Mouse (Mus musculus) CD8-positive naive resting alpha-beta T cell, adult 57 days (primary cell): ENCODE results near the gene Tomm22. TPM values are rescaled to one million over a fixed set of nuclear protein-coding genes. Genes with fewer than 3 reads are reported as not detected.

ENCODE experiments used
- total RNA-seq: library from RNA; stranded (reverse); gene quantifications from one replicate; pipeline ENCODE4 v1.2.4, GENCODE M21; 2023

Gene Tomm22
- total RNA-seq, result 97.0 TPM

GRCm38 (mm10) chr15:79670249-79670971, at the start of gene Tomm22:
TSS of gene Tomm22 (plus strand) at chr15:79670861.

GRCm38 (mm10) chr15:79658531-79659375, 11.9 kb upstream of the Tomm22 start, which contains the start of the genes Fam227a and Cby1:
TSS of gene Fam227a (minus strand) at chr15:79658956.
TSS of gene Cby1 (plus strand) at chr15:79659199.

GRCm38 (mm10) chr15:79687646-79688267, 17.1 kb downstream of the Tomm22 start, which contains the start of gene Josd1:
TSS of gene Josd1 (minus strand) at chr15:79687919.

GRCm38 (mm10) chr15:79690426-79691022, 19.9 kb downstream of the Tomm22 start, which contains the start of gene Gtpbp1:
TSS of gene Gtpbp1 (plus strand) at chr15:79690845.

Other genes starting within 250 kb of the Tomm22 start
- gene Csnk1e, start 215.3 kb upstream of the Tomm22 start, total RNA-seq, result 51.3 TPM
- gene Kcnj4, start 165.6 kb upstream of the Tomm22 start, total RNA-seq, result not detected
- gene Kdelr3, start 154.4 kb upstream of the Tomm22 start, total RNA-seq, result not detected
- 283 TPM for gene Ddx17, start 124.1 kb upstream of the Tomm22 start, total RNA-seq
- not detected for gene Dmc1, start 65.8 kb upstream of the Tomm22 start, total RNA-seq
- 0.73 TPM for gene Fam227a, start 11.9 kb upstream of the Tomm22 start, total RNA-seq
- gene Cby1, start 11.7 kb upstream of the Tomm22 start, total RNA-seq, result 4.9 TPM
- 16.7 TPM for gene Josd1, start 17.1 kb downstream of the Tomm22 start, total RNA-seq
- 138 TPM for gene Gtpbp1, start 20.0 kb downstream of the Tomm22 start, total RNA-seq
- gene Sun2, start 71.7 kb downstream of the Tomm22 start, total RNA-seq, result 444 TPM
- 5.3 TPM for gene Dnal4, start 107.0 kb downstream of the Tomm22 start, total RNA-seq
- 0.28 TPM for gene Nptxr, start 133.9 kb downstream of the Tomm22 start, total RNA-seq
- not detected for gene Npcd, start 163.4 kb downstream of the Tomm22 start, total RNA-seq
- gene Cbx6, start 163.8 kb downstream of the Tomm22 start, total RNA-seq, result 12.6 TPM
- gene Apobec3, start 220.8 kb downstream of the Tomm22 start, total RNA-seq, result 108 TPM